Mouse (Mus musculus): ENCODE data around the gene Eipr1.

- no peak for TF ChIP-seq GATA1 (IDR thresholded peaks at IDR 0.05; ENCODE audit: borderline replicate concordance, low read length)
- no peak for TF ChIP-seq FLI1 (IDR thresholded peaks at IDR 0.05; ENCODE audit: low read length)
These were observed 33.5 kb upstream of the Eipr1 start for GRCm38 (mm10) chr12:28718106-28718505.

Data from megakaryocyte, embryonic 14.5 days (primary cell).